Mouse (Mus musculus): ENCODE measurements around the gene Dhrs1. TPM values are rescaled to one million over a fixed set of nuclear protein-coding genes. Genes with fewer than 3 reads are reported as not detected.

The Dhrs1 gene
- 75.4 and 104 TPM in 2 replicates for polyA plus RNA-seq (2012; rRNA removed; ENCODE audit: low replicate concordance)

GRCm38 (mm10) chr14:55745180-55745860, at the start of gene Dhrs1, which contains the start of gene Nop9:
Gene Dhrs1 (minus strand): TSS chr14:55745690.
Gene Nop9 (plus strand): TSS chr14:55745693.

GRCm38 (mm10) chr14:55788256-55789050, 43.0 kb upstream of the Dhrs1 start, which contains the start of gene Ripk3:
Gene Ripk3 (minus strand): TSS chr14:55788865.

GRCm38 (mm10) chr14:55783958-55784235, 38.4 kb upstream of the Dhrs1 start, which contains the start of gene Adcy4:
Gene Adcy4 (minus strand): TSS chr14:55784095.

GRCm38 (mm10) chr14:55765696-55766095, 20.2 kb upstream of the Dhrs1 start, which contains the start of gene Ltb4r1:
Gene Ltb4r1 (plus strand): TSS chr14:55765962.

GRCm38 (mm10) chr14:55761163-55761562, 15.7 kb upstream of the Dhrs1 start, which contains the start of gene Ltb4r2:
Gene Ltb4r2 (plus strand): TSS chr14:55761428.

GRCm38 (mm10) chr14:55758363-55758784, 12.9 kb upstream of the Dhrs1 start, which contains the start of gene Cideb:
Gene Cideb (minus strand): TSS chr14:55758458.

GRCm38 (mm10) chr14:55721700-55722437, 23.6 kb downstream of the Dhrs1 start, which contains the start of gene Rabggta:
Gene Rabggta (minus strand): TSS chr14:55722263.

GRCm38 (mm10) chr14:55713729-55714122, 31.8 kb downstream of the Dhrs1 start, which contains the start of gene Tgm1:
Gene Tgm1 (minus strand): TSS chr14:55713926.

Other genes with a start within 250 kb of the Dhrs1 start
- 0.04 and 0.06 TPM in 2 replicates for gene Cpne6, start 235.2 kb downstream of the Dhrs1 start, polyA plus RNA-seq (2012; rRNA removed; ENCODE audit: low replicate concordance)
- not detected in 2 replicates for gene Nrl, start 220.7 kb downstream of the Dhrs1 start, polyA plus RNA-seq (2012; rRNA removed; ENCODE audit: low replicate concordance)
- gene Pck2, start 205.4 kb downstream of the Dhrs1 start, polyA plus RNA-seq (2012; rRNA removed; ENCODE audit: low replicate concordance): 48.9 and 49.2 TPM in 2 replicates
- gene Dcaf11, start 185.7 kb downstream of the Dhrs1 start, polyA plus RNA-seq (2012; rRNA removed; ENCODE audit: low replicate concordance): 81.8 and 97.0 TPM in 2 replicates
- gene A730061H03Rik, start 185.3 kb downstream of the Dhrs1 start, polyA plus RNA-seq (2012; rRNA removed; ENCODE audit: low replicate concordance): 3.3 and 3.4 TPM in 2 replicates
- gene Fitm1, start 170.1 kb downstream of the Dhrs1 start, polyA plus RNA-seq (2012; rRNA removed; ENCODE audit: low replicate concordance): 1.3 and 183 TPM in 2 replicates
- 108 and 126 TPM in 2 replicates for gene Psme1, start 167.6 kb downstream of the Dhrs1 start, polyA plus RNA-seq (2012; rRNA removed; ENCODE audit: low replicate concordance)
- 46.8 and 63.8 TPM in 2 replicates for gene Emc9, start 160.4 kb downstream of the Dhrs1 start, polyA plus RNA-seq (2012; rRNA removed; ENCODE audit: low replicate concordance)
- 82.9 and 83.0 TPM in 2 replicates for gene Psme2, start 154.6 kb downstream of the Dhrs1 start, polyA plus RNA-seq (2012; rRNA removed; ENCODE audit: low replicate concordance)
- 45.2 and 55.3 TPM in 2 replicates for gene Rnf31, start 154.0 kb downstream of the Dhrs1 start, polyA plus RNA-seq (2012; rRNA removed; ENCODE audit: low replicate concordance)
- gene Irf9, start 142.1 kb downstream of the Dhrs1 start, polyA plus RNA-seq (2012; rRNA removed; ENCODE audit: low replicate concordance): 87.7 and 150 TPM in 2 replicates
- 1.1 and 1.5 TPM in 2 replicates for gene Rec8, start 127.7 kb downstream of the Dhrs1 start, polyA plus RNA-seq (2012; rRNA removed; ENCODE audit: low replicate concordance)
- 86.3 and 113 TPM in 2 replicates for gene Ipo4, start 109.7 kb downstream of the Dhrs1 start, polyA plus RNA-seq (2012; rRNA removed; ENCODE audit: low replicate concordance)
- gene Gm49378, start 107.8 kb downstream of the Dhrs1 start, polyA plus RNA-seq (2012; rRNA removed; ENCODE audit: low replicate concordance): 12.4 and 13.1 TPM in 2 replicates
- gene Tm9sf1, start 101.9 kb downstream of the Dhrs1 start, polyA plus RNA-seq (2012; rRNA removed; ENCODE audit: low replicate concordance): 79.9 and 86.5 TPM in 2 replicates
- gene Tssk4, start 95.5 kb downstream of the Dhrs1 start, polyA plus RNA-seq (2012; rRNA removed; ENCODE audit: low replicate concordance): 1.1 and 1.4 TPM in 2 replicates
- 15.3 and 24.6 TPM in 2 replicates for gene Mdp1, start 85.2 kb downstream of the Dhrs1 start, polyA plus RNA-seq (2012; rRNA removed; ENCODE audit: low replicate concordance)
- gene Gmpr2, start 73.7 kb downstream of the Dhrs1 start, polyA plus RNA-seq (2012; rRNA removed; ENCODE audit: low replicate concordance): 12.7 and 32.2 TPM in 2 replicates
- 210 and 446 TPM in 2 replicates for gene Nedd8, start 73.6 kb downstream of the Dhrs1 start, polyA plus RNA-seq (2012; rRNA removed; ENCODE audit: low replicate concordance)
- gene Tinf2, start 63.9 kb downstream of the Dhrs1 start, polyA plus RNA-seq (2012; rRNA removed; ENCODE audit: low replicate concordance): 12.8 and 15.9 TPM in 2 replicates
- gene Tgm1, start 31.8 kb downstream of the Dhrs1 start, polyA plus RNA-seq (2012; rRNA removed; ENCODE audit: low replicate concordance): 8.3 and 10.6 TPM in 2 replicates
- 51.2 and 52.9 TPM in 2 replicates for gene Rabggta, start 23.4 kb downstream of the Dhrs1 start, polyA plus RNA-seq (2012; rRNA removed; ENCODE audit: low replicate concordance)
- 16.8 and 28.9 TPM in 2 replicates for gene Nop9, start within 50 bp of the Dhrs1 start, polyA plus RNA-seq (2012; rRNA removed; ENCODE audit: low replicate concordance)
- gene Cideb, start 12.8 kb upstream of the Dhrs1 start, polyA plus RNA-seq (2012; rRNA removed; ENCODE audit: low replicate concordance): 2.9 and 3.4 TPM in 2 replicates
- gene Ltb4r2, start 15.7 kb upstream of the Dhrs1 start, polyA plus RNA-seq (2012; rRNA removed; ENCODE audit: low replicate concordance): 0.29 and 0.34 TPM in 2 replicates
- gene Ltb4r1, start 20.3 kb upstream of the Dhrs1 start, polyA plus RNA-seq (2012; rRNA removed; ENCODE audit: low replicate concordance): 5.1 and 7.6 TPM in 2 replicates
- gene Adcy4, start 38.4 kb upstream of the Dhrs1 start, polyA plus RNA-seq (2012; rRNA removed; ENCODE audit: low replicate concordance): 41.0 and 55.8 TPM in 2 replicates
- 21.9 and 26.5 TPM in 2 replicates for gene Ripk3, start 43.2 kb upstream of the Dhrs1 start, polyA plus RNA-seq (2012; rRNA removed; ENCODE audit: low replicate concordance)
- 28.1 and 37.1 TPM in 2 replicates for gene Nfatc4, start 77.5 kb upstream of the Dhrs1 start, polyA plus RNA-seq (2012; rRNA removed; ENCODE audit: low replicate concordance)
- gene Nynrin, start 108.3 kb upstream of the Dhrs1 start, polyA plus RNA-seq (2012; rRNA removed; ENCODE audit: low replicate concordance): 6.3 and 6.5 TPM in 2 replicates
- gene Cbln3, start 138.7 kb upstream of the Dhrs1 start, polyA plus RNA-seq (2012; rRNA removed; ENCODE audit: low replicate concordance): 0.26 and 0.33 TPM in 2 replicates
- gene Khnyn, start 139.3 kb upstream of the Dhrs1 start, polyA plus RNA-seq (2012; rRNA removed; ENCODE audit: low replicate concordance): 24.4 and 25.2 TPM in 2 replicates
- 48.0 and 73.6 TPM in 2 replicates for gene Sdr39u1, start 154.6 kb upstream of the Dhrs1 start, polyA plus RNA-seq (2012; rRNA removed; ENCODE audit: low replicate concordance)
- 17.9 and 42.7 TPM in 2 replicates for gene Cma1, start 199.0 kb upstream of the Dhrs1 start, polyA plus RNA-seq (2012; rRNA removed; ENCODE audit: low replicate concordance)
- not detected in 2 replicates for gene Cma2, start 205.3 kb upstream of the Dhrs1 start, polyA plus RNA-seq (2012; rRNA removed; ENCODE audit: low replicate concordance)

All from mammary gland, adult 2 months (tissue).